Mouse (Mus musculus): Measurements from ENCODE around the gene Snurf.

- TF ChIP-seq GATA1 (IDR thresholded peaks at IDR 0.05; ENCODE audit: low read length) (no peak), TAL1 (IDR thresholded peaks at IDR 0.05; ENCODE audit: low read length) (no peak)
These were observed 1.4 kb upstream of the Snurf start for GRCm38 (mm10) chr7:60006262-60006661.

Data from erythroblast, embryonic 14.5 days (primary cell).